ENCODE assay signal across 16 mouse cellular contexts in the genomic region with DNA sequence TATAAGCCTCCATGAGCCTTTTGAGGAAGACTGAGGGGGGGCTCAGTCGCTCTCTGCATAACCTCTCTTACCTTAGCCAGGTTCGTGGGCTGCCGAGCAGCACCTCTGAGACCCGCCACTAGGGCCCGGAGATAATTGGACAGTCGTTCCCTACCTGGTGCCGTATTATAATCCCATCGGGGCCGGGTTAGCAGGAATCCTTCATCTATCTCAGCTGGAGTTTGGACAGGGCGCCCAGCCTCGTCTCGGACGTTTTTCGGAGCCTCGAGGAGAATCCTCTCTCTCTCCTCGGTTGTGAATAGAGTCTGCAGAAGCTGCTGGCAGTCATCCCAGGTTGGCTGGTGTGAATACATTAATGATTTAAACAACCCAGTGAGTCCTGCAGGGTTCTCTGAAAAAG. TPM values are rescaled to one million over a fixed set of nuclear protein-coding genes. Genes with fewer than 3 reads are reported as not detected.
"Had no signal": no experiment of that assay in that cellular context is flagged by ENCODE, and none has a peak within 500 bp of the region (broad histone marks: within the 10 kb centered on the region; RNA-seq: fewer than 3 reads in every experiment).

No protein-coding gene starts in this region.

RNA-seq across cellular contexts. Expression of gene Crygn, which starts 16.7 kb away (rescaled TPM):
- total RNA-seq: gastrocnemius, adult 2 months; gastrocnemius, postnatal 10 days; gastrocnemius, postnatal 25 days; gastrocnemius, postnatal 4 days; granulocyte monocyte progenitor cell, adult 5-6 weeks; heart, adult 18-20 months; heart, adult 8-10 months; heart, postnatal 10 days; heart, postnatal 25 days; heart, postnatal 4 days; hindbrain, postnatal 0 days; left cerebral cortex, postnatal 14 days; left cerebral cortex, postnatal 36 days had no signal
- polyA plus RNA-seq: heart, embryonic 14.5 days; hindbrain, embryonic 12.5 days; liver, embryonic 15.5 days had no signal

RNA-seq across cellular contexts. Expression of gene Wdr86, which starts 44.0 kb away (rescaled TPM):
- total RNA-seq: gastrocnemius, adult 2 months; gastrocnemius, postnatal 25 days had no signal
